Mouse (Mus musculus): ENCODE results near the gene Clspn. TPM values are rescaled to one million over a fixed set of nuclear protein-coding genes. Genes with fewer than 3 reads are reported as not detected.

The Clspn gene
- polyA plus RNA-seq, 1 experiment from 2014 or later: 3.9 TPM

- no peaks in the 10 kb centered on the region for H3K36me3 ChIP-seq (ENCODE audit: control insufficient read depth, insufficient read depth, low read length)
- H3K4me3 ChIP-seq (ENCODE audit: low read depth, low read length): no peak overlapping the region
- H3K9ac ChIP-seq (ENCODE audit: low read depth, low read length): no peak overlapping the region
- no peak overlapping the region for H3K27ac ChIP-seq (ENCODE audit: low read length)
- H3K27me3 ChIP-seq (ENCODE audit: control insufficient read depth, insufficient read depth, low read depth, low read length): no peaks in the 10 kb centered on the region
- 76% methylated on average over 7 of the region's 7 CpGs for WGBS
- peaks cover 4% of the 10 kb centered on the region for H3K4me1 ChIP-seq (ENCODE audit: control insufficient read depth, insufficient read depth, low read length)
- H3K9me3 ChIP-seq (replicated peaks; ENCODE audit: control insufficient read depth, low read length, poor library complexity, severe bottlenecking): no peaks in the 10 kb centered on the region
- no peak for ATAC-seq
- H3K4me2 ChIP-seq (ENCODE audit: low read length): no peak overlapping the region
These were observed 4.6 kb upstream of the Clspn start for GRCm38 (mm10) chr4:126552136-126552535.

GRCm38 (mm10) chr4:126553105-126553504 is 3.6 kb upstream of the Clspn start:
- Histone ChIP-seq H3K27ac (ENCODE audit: low read length) (no peak overlapping the region), H3K9ac (ENCODE audit: low read depth, low read length) (no peak overlapping the region), H3K4me1 (ENCODE audit: control insufficient read depth, insufficient read depth, low read length) (peaks cover 7% of the 10 kb centered on the region), H3K36me3 (ENCODE audit: control insufficient read depth, insufficient read depth, low read length) (no peaks in the 10 kb centered on the region), H3K4me3 (ENCODE audit: low read depth, low read length) (no peak overlapping the region), H3K9me3 (replicated peaks; ENCODE audit: control insufficient read depth, low read length, poor library complexity, severe bottlenecking) (no peaks in the 10 kb centered on the region), H3K27me3 (ENCODE audit: control insufficient read depth, insufficient read depth, low read depth, low read length) (no peaks in the 10 kb centered on the region), H3K4me2 (ENCODE audit: low read length) (no peak overlapping the region)
- ATAC-seq: no peak
- WGBS: 63% methylated on average over 8 of the region's 8 CpGs

GRCm38 (mm10) chr4:126553685-126554084 is 3.0 kb upstream of the Clspn start:
- no peak for ATAC-seq
- H3K36me3 ChIP-seq (ENCODE audit: control insufficient read depth, insufficient read depth, low read length): no peaks in the 10 kb centered on the region
- H3K27me3 ChIP-seq (ENCODE audit: control insufficient read depth, insufficient read depth, low read depth, low read length): no peaks in the 10 kb centered on the region
- 91% methylated on average over 1 of the region's 1 CpGs for WGBS
- H3K9me3 ChIP-seq (replicated peaks; ENCODE audit: control insufficient read depth, low read length, poor library complexity, severe bottlenecking): no peaks in the 10 kb centered on the region
- no peak overlapping the region for H3K4me2 ChIP-seq (ENCODE audit: low read length)
- H3K4me3 ChIP-seq (ENCODE audit: low read depth, low read length): no peak overlapping the region
- peaks cover 7% of the 10 kb centered on the region for H3K4me1 ChIP-seq (ENCODE audit: control insufficient read depth, insufficient read depth, low read length)
- H3K27ac ChIP-seq (ENCODE audit: low read length): no peak overlapping the region
- H3K9ac ChIP-seq (ENCODE audit: low read depth, low read length): no peak overlapping the region

- no peak overlapping the region for H3K27ac ChIP-seq (ENCODE audit: low read length)
These were observed 2.3 kb upstream of the Clspn start for GRCm38 (mm10) chr4:126554462-126554861.

GRCm38 (mm10) chr4:126563798-126564197 is 7.1 kb downstream of the Clspn start:
- H3K4me2 ChIP-seq (ENCODE audit: low read length): no peak overlapping the region
- no peaks in the 10 kb centered on the region for H3K9me3 ChIP-seq (replicated peaks; ENCODE audit: control insufficient read depth, low read length, poor library complexity, severe bottlenecking)
- H3K4me1 ChIP-seq (ENCODE audit: control insufficient read depth, insufficient read depth, low read length): no peaks in the 10 kb centered on the region
- no peak overlapping the region for H3K27ac ChIP-seq (ENCODE audit: low read length)
- no peak overlapping the region for H3K9ac ChIP-seq (ENCODE audit: low read depth, low read length)
- ATAC-seq: no peak
- H3K4me3 ChIP-seq (ENCODE audit: low read depth, low read length): no peak overlapping the region
- H3K36me3 ChIP-seq (ENCODE audit: control insufficient read depth, insufficient read depth, low read length): no peaks in the 10 kb centered on the region
- H3K27me3 ChIP-seq (ENCODE audit: control insufficient read depth, insufficient read depth, low read depth, low read length): no peaks in the 10 kb centered on the region
- 93% methylated on average over 6 of the region's 6 CpGs for WGBS

More at GRCm38 (mm10) chr4:126554462-126554861, 2.3 kb upstream of the Clspn start:
- Histone ChIP-seq H3K36me3 (ENCODE audit: control insufficient read depth, insufficient read depth, low read length) (no peaks in the 10 kb centered on the region), H3K4me1 (ENCODE audit: control insufficient read depth, insufficient read depth, low read length) (peaks cover 7% of the 10 kb centered on the region), H3K9ac (ENCODE audit: low read depth, low read length) (no peak overlapping the region), H3K9me3 (replicated peaks; ENCODE audit: control insufficient read depth, low read length, poor library complexity, severe bottlenecking) (no peaks in the 10 kb centered on the region), H3K4me2 (ENCODE audit: low read length) (no peak overlapping the region), H3K27me3 (ENCODE audit: control insufficient read depth, insufficient read depth, low read depth, low read length) (no peaks in the 10 kb centered on the region), H3K4me3 (ENCODE audit: low read depth, low read length) (no peak overlapping the region)
- ATAC-seq: no peak
- 32% methylated on average over 3 of the region's 3 CpGs for WGBS

- no peak overlapping the region for H3K4me2 ChIP-seq (ENCODE audit: low read length)
- H3K9ac ChIP-seq (ENCODE audit: low read depth, low read length): no peak overlapping the region
- WGBS: 97% methylated on average over 4 of the region's 4 CpGs
- H3K36me3 ChIP-seq (ENCODE audit: control insufficient read depth, insufficient read depth, low read length): no peaks in the 10 kb centered on the region
- no peaks in the 10 kb centered on the region for H3K27me3 ChIP-seq (ENCODE audit: control insufficient read depth, insufficient read depth, low read depth, low read length)
- no peaks in the 10 kb centered on the region for H3K9me3 ChIP-seq (replicated peaks; ENCODE audit: control insufficient read depth, low read length, poor library complexity, severe bottlenecking)
- H3K27ac ChIP-seq (ENCODE audit: low read length): no peak overlapping the region
- no peaks in the 10 kb centered on the region for H3K4me1 ChIP-seq (ENCODE audit: control insufficient read depth, insufficient read depth, low read length)
- ATAC-seq: no peak
- no peak overlapping the region for H3K4me3 ChIP-seq (ENCODE audit: low read depth, low read length)
These were observed 10.5 kb downstream of the Clspn start for GRCm38 (mm10) chr4:126567243-126567642.

GRCm38 (mm10) chr4:126569783-126570182 is 13.0 kb downstream of the Clspn start:
- H3K9me3 ChIP-seq (replicated peaks; ENCODE audit: control insufficient read depth, low read length, poor library complexity, severe bottlenecking): no peaks in the 10 kb centered on the region
- no peak overlapping the region for H3K4me3 ChIP-seq (ENCODE audit: low read depth, low read length)
- no peak for ATAC-seq
- H3K9ac ChIP-seq (ENCODE audit: low read depth, low read length): no peak overlapping the region
- H3K4me2 ChIP-seq (ENCODE audit: low read length): no peak overlapping the region
- WGBS: 96% methylated on average over 3 of the region's 3 CpGs
- no peak overlapping the region for H3K27ac ChIP-seq (ENCODE audit: low read length)
- H3K4me1 ChIP-seq (ENCODE audit: control insufficient read depth, insufficient read depth, low read length): no peaks in the 10 kb centered on the region
- H3K27me3 ChIP-seq (ENCODE audit: control insufficient read depth, insufficient read depth, low read depth, low read length): no peaks in the 10 kb centered on the region
- peaks cover 3% of the 10 kb centered on the region; the same call in 1 of the 2 replicates for H3K36me3 ChIP-seq (ENCODE audit: control insufficient read depth, insufficient read depth, low read length)

GRCm38 (mm10) chr4:126576281-126576680 is 19.5 kb downstream of the Clspn start:
- Histone ChIP-seq H3K4me3 (ENCODE audit: low read depth, low read length) (no peak overlapping the region), H3K4me1 (ENCODE audit: control insufficient read depth, insufficient read depth, low read length) (no peaks in the 10 kb centered on the region), H3K27ac (ENCODE audit: low read length) (no peak overlapping the region), H3K36me3 (ENCODE audit: control insufficient read depth, insufficient read depth, low read length) (peaks cover 4% of the 10 kb centered on the region; the same call in 1 of the 2 replicates), H3K9ac (ENCODE audit: low read depth, low read length) (no peak overlapping the region), H3K4me2 (ENCODE audit: low read length) (no peak overlapping the region), H3K27me3 (ENCODE audit: control insufficient read depth, insufficient read depth, low read depth, low read length) (no peaks in the 10 kb centered on the region), H3K9me3 (replicated peaks; ENCODE audit: control insufficient read depth, low read length, poor library complexity, severe bottlenecking) (no peaks in the 10 kb centered on the region)
- 96% methylated on average over 5 of the region's 5 CpGs for WGBS
- ATAC-seq: no peak

- Histone ChIP-seq H3K27ac (ENCODE audit: low read length) (no peak overlapping the region), H3K4me2 (ENCODE audit: low read length) (no peak overlapping the region), H3K36me3 (ENCODE audit: control insufficient read depth, insufficient read depth, low read length) (peaks cover 4% of the 10 kb centered on the region; the same call in 1 of the 2 replicates), H3K27me3 (ENCODE audit: control insufficient read depth, insufficient read depth, low read depth, low read length) (no peaks in the 10 kb centered on the region), H3K9me3 (replicated peaks; ENCODE audit: control insufficient read depth, low read length, poor library complexity, severe bottlenecking) (no peaks in the 10 kb centered on the region), H3K4me1 (ENCODE audit: control insufficient read depth, insufficient read depth, low read length) (no peaks in the 10 kb centered on the region), H3K4me3 (ENCODE audit: low read depth, low read length) (no peak overlapping the region), H3K9ac (ENCODE audit: low read depth, low read length) (no peak overlapping the region)
- WGBS: 98% methylated on average over 3 of the region's 3 CpGs
- no peak for ATAC-seq
These were observed 21.2 kb downstream of the Clspn start for GRCm38 (mm10) chr4:126577920-126578319.
